Mouse (Mus musculus): ENCODE results near the gene Dctn2. TPM values are rescaled to one million over a fixed set of nuclear protein-coding genes. Genes with fewer than 3 reads are reported as not detected.

Dctn2 gene
- total and polyA plus RNA-seq, 3 experiments, result 66.3 to 91.9 (median 79.1) TPM

GRCm38 (mm10) chr10:127230693-127231092, 35.5 kb upstream of the Dctn2 start:
- H3K27me3 ChIP-seq (replicated peaks), result peaks cover 40% of the 10 kb centered on the region
- no peak overlapping the region for H3K27ac ChIP-seq (ENCODE audit: insufficient read depth, low read depth)
- no peak for DNase-seq (ENCODE audit: extremely low read depth)
- no peak for TF ChIP-seq ZKSCAN1 (IDR thresholded peaks at IDR 0.05; ENCODE audit: borderline replicate concordance, low read depth, low read length)
- no peak for TF ChIP-seq MAX (IDR thresholded peaks at IDR 0.05; ENCODE audit: low read length)
- TF ChIP-seq MYC (IDR thresholded peaks at IDR 0.05; ENCODE audit: low read depth, low read length), result no peak
- no peak for TF ChIP-seq EP300 (IDR thresholded peaks at IDR 0.05; ENCODE audit: low read length)
- no peak for TF ChIP-seq TBP (conservative IDR thresholded peaks at IDR 0.05; ENCODE audit: low read depth, low read length)
- no peak for TF ChIP-seq E2F4 (IDR thresholded peaks at IDR 0.05; ENCODE audit: insufficient replicate concordance, low read depth, low read length)
- TF ChIP-seq MAZ (IDR thresholded peaks at IDR 0.05; ENCODE audit: low read depth, low read length), result no peak
- dilution Hi-C loops (cut with MboI; ENCODE audit: extremely low pct_ligation_motif_present, extremely low pct_unique_long_range_greater_than_20kb, low sequenced_read_pairs), result no loop called here
- H3K4me3 ChIP-seq (replicated peaks in 1 of 3; ENCODE audit: low read depth in 2 of 3, low read length in 2 of 3, poor library complexity in 1 of 3), result no peak overlapping the region
- no peaks in the 10 kb centered on the region for H3K36me3 ChIP-seq (replicated peaks in 1 of 2; ENCODE audit: control insufficient read depth in 1 of 2, insufficient read depth in 1 of 2, low read length in 1 of 2)
- H3K9me3 ChIP-seq (replicated peaks; ENCODE audit: low read length), result no peaks in the 10 kb centered on the region
- peaks cover 3 to 28% of the 10 kb centered on the region in 2 experiments for H3K4me1 ChIP-seq (ENCODE audit: control insufficient read depth in 1 of 2, insufficient read depth in 2 of 2)
- no peak overlapping the region for H3K9ac ChIP-seq (ENCODE audit: insufficient read depth, low read depth)
- H3K4me2 ChIP-seq (ENCODE audit: insufficient read depth, low read depth, poor library complexity, severe bottlenecking), result no peak overlapping the region
- in situ Hi-C loops (cut with MboI; ENCODE audit: low pct_ligation_motif_present, low pct_unique_long_range_greater_than_20kb, low sequenced_read_pairs), result no loop called here
- H3K79me2 ChIP-seq (replicated peaks; ENCODE audit: control insufficient read depth, extremely low read depth, insufficient read depth, poor library complexity, severe bottlenecking), result no peaks in the 10 kb centered on the region

DNA sequence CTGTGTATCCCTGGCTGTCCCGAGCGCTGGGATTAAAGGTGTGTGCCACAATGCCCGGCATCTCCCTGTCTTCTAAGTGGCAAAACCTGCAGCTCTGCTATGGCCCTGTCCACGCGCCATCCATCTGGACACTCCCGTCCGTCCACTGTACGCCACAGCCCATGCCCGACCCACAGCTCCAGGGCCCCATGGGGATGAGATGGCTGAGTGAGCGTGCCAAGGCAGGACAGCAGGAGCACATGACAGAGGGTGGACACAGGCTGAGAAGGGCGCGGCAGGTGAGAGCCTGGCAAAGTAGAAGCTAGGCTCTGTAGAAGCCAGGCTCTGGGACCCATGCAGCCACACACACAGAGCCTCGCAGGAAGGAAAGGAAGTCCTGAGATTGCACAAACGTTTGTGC, 34.4 kb upstream of the Dctn2 start:
- Histone ChIP-seq H3K9me3 (replicated peaks; ENCODE audit: low read length) (no peaks in the 10 kb centered on the region), H3K27me3 (replicated peaks) (peaks cover 48% of the 10 kb centered on the region), H3K9ac (ENCODE audit: insufficient read depth, low read depth) (no peak overlapping the region), H3K4me1 (ENCODE audit: control insufficient read depth in 1 of 2, insufficient read depth in 2 of 2) (peaks cover 0 to 23% of the 10 kb centered on the region in 2 experiments; a peak in 2 of 4 replicates), H3K27ac (ENCODE audit: insufficient read depth, low read depth) (no peak overlapping the region), H3K79me2 (replicated peaks; ENCODE audit: control insufficient read depth, extremely low read depth, insufficient read depth, poor library complexity, severe bottlenecking) (no peaks in the 10 kb centered on the region), H3K4me3 (replicated peaks in 1 of 3; ENCODE audit: low read depth in 2 of 3, low read length in 2 of 3, poor library complexity in 1 of 3) (no peak overlapping the region), H3K4me2 (ENCODE audit: insufficient read depth, low read depth, poor library complexity, severe bottlenecking) (no peak overlapping the region), H3K36me3 (replicated peaks in 1 of 2; ENCODE audit: control insufficient read depth in 1 of 2, insufficient read depth in 1 of 2, low read length in 1 of 2) (no peaks in the 10 kb centered on the region)
- DNase-seq (ENCODE audit: extremely low read depth), result no peak
- dilution Hi-C loops (cut with MboI; ENCODE audit: extremely low pct_ligation_motif_present, extremely low pct_unique_long_range_greater_than_20kb, low sequenced_read_pairs), result no loop called here
- in situ Hi-C loops (cut with MboI; ENCODE audit: low pct_ligation_motif_present, low pct_unique_long_range_greater_than_20kb, low sequenced_read_pairs), result no loop called here
- no peak for TF ChIP-seq IRF4 (IDR thresholded peaks at IDR 0.05; ENCODE audit: low read depth, low read length)
- no peak for TF ChIP-seq MAZ (IDR thresholded peaks at IDR 0.05; ENCODE audit: low read depth, low read length)
- TF ChIP-seq USF1 (IDR thresholded peaks at IDR 0.05; ENCODE audit: low read depth, low read length), result no peak
- TF ChIP-seq NRF1 (IDR thresholded peaks at IDR 0.05; ENCODE audit: low read depth, low read length), result no peak
- TF ChIP-seq RCOR1 (conservative IDR thresholded peaks at IDR 0.05; ENCODE audit: low read depth, low read length), result no peak
- no peak for TF ChIP-seq SMC3 (IDR thresholded peaks at IDR 0.05; ENCODE audit: low read depth, low read length)
- TF ChIP-seq TBP (conservative IDR thresholded peaks at IDR 0.05; ENCODE audit: low read depth, low read length), result no peak
- no peak for TF ChIP-seq E2F4 (IDR thresholded peaks at IDR 0.05; ENCODE audit: insufficient replicate concordance, low read depth, low read length)
- no peak for TF ChIP-seq JUND (conservative IDR thresholded peaks at IDR 0.05; ENCODE audit: low read depth, low read length)
- no peak for TF ChIP-seq CHD2 (IDR thresholded peaks at IDR 0.05; ENCODE audit: low read length)
- TF ChIP-seq ELF1 (IDR thresholded peaks at IDR 0.05; ENCODE audit: low read depth, low read length), result no peak
- TF ChIP-seq JUN (IDR thresholded peaks at IDR 0.05; ENCODE audit: insufficient read depth, low read depth, low read length), result no peak
- no peak for TF ChIP-seq CHD1 (IDR thresholded peaks at IDR 0.05; ENCODE audit: low read depth, low read length)
- TF ChIP-seq MAFK (IDR thresholded peaks at IDR 0.05; ENCODE audit: insufficient replicate concordance, low read length), result no peak
- TF ChIP-seq KAT2A (IDR thresholded peaks at IDR 0.05; ENCODE audit: insufficient replicate concordance, low read length), result no peak
- no peak for TF ChIP-seq MEF2A (IDR thresholded peaks at IDR 0.05; ENCODE audit: borderline replicate concordance, low read depth, low read length)
- TF ChIP-seq POLR2A (IDR thresholded peaks at IDR 0.05; ENCODE audit: low read depth, low read length), result no peak
- TF ChIP-seq NELFE (IDR thresholded peaks at IDR 0.05; ENCODE audit: low read depth, low read length), result no peak
- no peak for TF ChIP-seq HCFC1 (IDR thresholded peaks at IDR 0.05; ENCODE audit: low read depth, low read length)
